In genomic region chr2:71837261-71837660, GRCm38 (mm10) we compare ENCODE assay signal across 7 mouse cellular contexts.
"Had no signal": no experiment of that assay in that cellular context is flagged by ENCODE, and none has a peak within 500 bp of the region (broad histone marks: within the 10 kb centered on the region; RNA-seq: fewer than 3 reads in every experiment).

No protein-coding gene starts in this region.

- H3K4me2 ChIP-seq: limb, embryonic 13.5 days; liver, embryonic 15.5 days; lung, embryonic 15.5 days; stomach, embryonic 15.5 days had no signal

- H3K27me3 ChIP-seq: limb, embryonic 13.5 days; liver, embryonic 15.5 days; lung, embryonic 15.5 days; stomach, embryonic 15.5 days had no signal

- H3K4me1 ChIP-seq: limb, embryonic 13.5 days; liver, embryonic 15.5 days; lung, embryonic 15.5 days; stomach, embryonic 15.5 days had no signal

- H3K4me3 ChIP-seq: layer of hippocampus, adult 2 months; limb, embryonic 13.5 days; liver, embryonic 15.5 days; lung, embryonic 15.5 days; stomach, embryonic 15.5 days had no signal

- H3K9me3 ChIP-seq: limb, embryonic 13.5 days; liver, embryonic 15.5 days; lung, embryonic 15.5 days; stomach, embryonic 15.5 days had no signal

- ATAC-seq: intestine, embryonic 16.5 days; midbrain, embryonic 16.5 days had no signal

- H3K36me3 ChIP-seq: limb, embryonic 13.5 days; liver, embryonic 15.5 days; stomach, embryonic 15.5 days had no signal

- H3K9ac ChIP-seq: limb, embryonic 13.5 days; liver, embryonic 15.5 days; lung, embryonic 15.5 days; stomach, embryonic 15.5 days had no signal

- H3K27ac ChIP-seq: layer of hippocampus, adult 2 months; limb, embryonic 13.5 days; liver, embryonic 15.5 days; lung, embryonic 15.5 days; stomach, embryonic 15.5 days had no signal
